Mouse (Mus musculus) olfactory bulb, adult 2 months (tissue): Measurements from ENCODE around the gene Zfhx3.

Experiments
- CTCF ChIP-seq: fragments of 200-500 bp; IDR thresholded peaks from 2 replicates; pipeline ENCODE4 v1.5.1; 2012; ENCODE audit warnings: low read depth, mild to moderate bottlenecking, low read length, moderate library complexity; ENCODE audit not compliant: insufficient read depth
- POLR2A ChIP-seq: fragments of 200-500 bp; IDR thresholded peaks from 2 replicates; pipeline ENCODE4 v1.6.1; 2012; ENCODE audit warnings: mild to moderate bottlenecking, low read depth, low read length, moderate library complexity; ENCODE audit not compliant: insufficient read depth

DNA sequence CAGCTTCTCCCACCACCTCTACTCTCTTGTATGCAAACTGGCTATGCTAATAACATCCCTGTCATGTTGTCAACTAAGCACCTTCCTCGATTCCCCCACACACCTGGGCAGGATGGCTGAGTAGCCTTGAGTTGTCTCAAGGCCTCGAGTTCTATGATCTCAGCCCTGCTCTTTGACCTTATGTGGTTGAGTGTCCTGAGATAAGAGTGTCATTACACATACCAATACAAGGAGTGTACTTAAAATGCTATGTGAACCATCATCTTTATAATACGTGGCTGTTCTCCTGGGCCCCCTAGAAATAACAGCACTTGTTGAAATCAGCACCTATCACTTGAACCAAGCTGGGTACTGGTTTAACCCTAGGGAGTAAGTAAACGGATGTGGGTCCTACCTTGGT, 492.1 kb downstream of the Zfhx3 start:
- no peak for TF ChIP-seq CTCF
- no peak for TF ChIP-seq POLR2A
